Mouse (Mus musculus) gonadal fat pad, adult 2 months (tissue): ENCODE measurements around the gene Ugdh. TPM values are rescaled to one million over a fixed set of nuclear protein-coding genes. Genes with fewer than 3 reads are reported as not detected.

Experiments used
- DNase-seq: peaks from one replicate; pipeline ENCODE4 v3.0.0-alpha.2; 2012; ENCODE audit warnings: low read depth
- polyA plus RNA-seq: library from polyadenylated mRNA; depleted of rRNA; stranded (reverse); fragments of >200 nt; gene quantifications from 2 replicates; pipeline ENCODE4 v1.2.3, GENCODE M21; 2012

Gene Ugdh
- polyA plus RNA-seq, 1 experiment = 17.0 TPM

DNA sequence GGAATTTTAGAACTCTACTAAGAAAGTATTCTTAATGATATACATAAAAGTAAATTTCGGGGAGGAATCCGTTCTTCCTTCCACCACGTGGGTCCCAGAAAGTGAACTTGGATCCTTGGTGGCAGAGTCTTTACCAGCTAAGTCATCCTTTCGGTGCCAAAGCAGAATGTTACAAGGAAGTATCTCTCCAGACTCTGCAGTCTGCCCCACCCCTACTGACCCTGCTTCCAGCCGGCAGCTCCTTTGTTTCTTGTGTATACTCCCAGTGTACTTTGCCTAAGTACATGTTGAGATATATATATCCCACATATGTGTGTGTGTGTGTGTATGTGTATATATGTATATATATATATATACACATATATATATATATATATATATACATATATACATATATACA lies 6.3 kb downstream of the Ugdh start:
- DNase-seq = no peak

DNA sequence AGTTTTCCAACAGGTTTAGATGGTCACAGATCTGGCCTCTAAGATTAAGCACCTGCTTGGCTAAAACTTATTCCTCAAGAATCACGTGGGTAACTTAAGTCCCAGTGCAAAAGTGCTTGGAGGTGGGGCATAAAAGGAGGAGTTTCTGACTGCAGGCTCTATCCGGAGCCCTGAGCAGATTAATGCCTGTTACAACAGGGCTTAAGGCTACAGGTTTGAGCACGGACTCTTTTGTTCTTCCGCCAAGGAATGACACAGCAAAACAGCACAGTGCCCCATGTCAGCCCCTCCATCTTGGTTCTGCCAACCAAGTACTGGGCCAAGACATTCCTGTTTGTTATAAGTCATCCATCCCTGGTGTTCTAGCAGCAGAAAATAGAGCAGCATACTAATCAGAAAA lies 7.4 kb downstream of the Ugdh start:
- no peak for DNase-seq

DNA sequence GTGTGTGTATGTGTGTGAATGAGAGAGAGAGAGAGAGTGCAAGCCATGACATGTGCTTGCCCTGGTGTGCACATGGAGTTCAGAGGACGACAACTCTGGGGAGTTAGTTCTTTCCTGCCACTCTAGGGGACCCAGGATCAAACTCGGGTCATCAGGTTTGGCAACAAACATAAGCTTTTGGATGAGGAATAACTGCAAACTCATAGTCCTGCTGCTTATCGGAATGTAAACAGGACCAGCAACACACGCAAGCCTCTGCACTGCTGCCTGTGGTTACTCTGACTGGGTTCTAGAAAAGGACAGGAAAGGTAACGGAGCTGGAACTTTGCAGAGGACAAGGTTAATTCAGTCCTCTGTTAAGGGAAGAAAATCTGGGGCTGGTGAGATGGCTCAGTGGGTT lies 10.5 kb downstream of the Ugdh start:
- no peak for DNase-seq

DNA sequence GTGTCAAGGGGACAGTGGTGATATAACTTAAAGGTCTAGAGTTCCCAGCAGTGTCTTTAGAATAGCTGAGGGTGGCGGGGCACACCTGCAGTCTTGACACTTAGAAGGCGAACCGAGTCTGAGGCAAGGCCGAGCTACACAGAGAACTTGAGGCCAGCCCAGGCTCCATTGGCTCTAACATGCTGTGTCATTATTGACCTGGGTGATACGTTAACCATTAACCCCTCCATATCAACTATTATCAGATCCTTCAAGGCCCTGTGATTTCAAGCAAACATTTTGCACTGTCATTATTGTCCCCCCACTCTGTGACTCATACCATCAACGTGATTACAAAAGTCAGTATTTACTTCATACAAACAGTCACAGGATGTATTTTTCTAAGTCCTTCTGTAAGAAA lies 11.5 kb downstream of the Ugdh start:
- DNase-seq = no peak

DNA sequence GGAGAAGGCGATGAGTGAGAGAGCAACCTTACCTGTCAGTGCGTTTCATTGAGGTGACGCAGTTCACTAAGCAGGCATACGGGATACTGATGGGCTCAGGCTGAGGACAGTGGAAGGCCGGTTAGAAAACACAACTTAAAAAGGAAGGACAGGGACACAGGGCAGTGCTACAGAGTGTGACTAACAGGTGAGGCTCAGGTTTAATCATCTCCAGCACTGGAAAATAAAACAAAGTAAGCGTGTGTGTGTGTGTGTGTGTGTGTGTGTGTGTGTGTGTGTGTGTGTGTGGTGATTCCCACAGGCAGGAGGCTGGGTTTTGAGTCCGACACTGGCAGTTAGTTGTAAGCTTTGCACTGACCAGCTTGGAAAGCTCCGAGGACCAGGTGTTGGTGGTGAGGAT lies 12.9 kb downstream of the Ugdh start:
- no peak for DNase-seq

DNA sequence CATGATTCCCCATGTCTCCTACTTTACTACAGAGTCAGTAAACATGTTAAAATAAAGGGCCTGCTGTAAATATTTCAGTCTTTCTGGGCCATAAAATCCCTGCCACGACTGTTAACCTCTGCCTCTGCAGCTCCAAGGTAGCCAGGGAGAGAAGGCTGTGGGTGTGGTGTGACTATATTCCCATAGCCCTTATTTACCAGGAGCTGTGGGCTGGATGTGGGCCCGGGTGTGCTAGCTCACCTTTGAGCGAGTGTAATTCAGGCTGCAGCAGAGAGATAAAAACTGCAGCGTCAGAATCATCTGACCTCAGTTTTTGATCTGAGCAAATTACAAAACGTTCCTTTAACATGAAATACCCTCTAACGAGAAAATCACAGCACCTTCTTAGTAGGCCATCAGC lies 14.9 kb downstream of the Ugdh start:
- no peak for DNase-seq

DNA sequence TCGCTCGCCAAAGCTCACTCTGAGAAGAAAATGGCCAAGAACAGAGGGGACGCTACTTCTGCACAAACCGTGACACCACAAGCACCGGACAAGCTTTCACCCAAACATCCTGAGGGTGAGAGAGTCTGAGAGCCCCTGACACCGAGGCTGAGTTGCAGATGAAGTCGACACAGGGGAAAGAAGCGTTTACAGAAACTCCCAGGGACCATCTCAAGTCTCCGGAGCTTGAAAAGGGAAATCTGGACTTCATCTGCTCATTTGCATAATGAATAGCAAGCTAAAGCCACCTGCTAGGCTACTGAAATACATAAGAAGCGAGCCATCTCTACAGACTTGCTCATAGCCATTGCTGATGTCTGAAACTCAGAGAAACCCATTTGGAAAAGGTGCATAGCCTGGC lies 16.6 kb downstream of the Ugdh start:
- no peak for DNase-seq

DNA sequence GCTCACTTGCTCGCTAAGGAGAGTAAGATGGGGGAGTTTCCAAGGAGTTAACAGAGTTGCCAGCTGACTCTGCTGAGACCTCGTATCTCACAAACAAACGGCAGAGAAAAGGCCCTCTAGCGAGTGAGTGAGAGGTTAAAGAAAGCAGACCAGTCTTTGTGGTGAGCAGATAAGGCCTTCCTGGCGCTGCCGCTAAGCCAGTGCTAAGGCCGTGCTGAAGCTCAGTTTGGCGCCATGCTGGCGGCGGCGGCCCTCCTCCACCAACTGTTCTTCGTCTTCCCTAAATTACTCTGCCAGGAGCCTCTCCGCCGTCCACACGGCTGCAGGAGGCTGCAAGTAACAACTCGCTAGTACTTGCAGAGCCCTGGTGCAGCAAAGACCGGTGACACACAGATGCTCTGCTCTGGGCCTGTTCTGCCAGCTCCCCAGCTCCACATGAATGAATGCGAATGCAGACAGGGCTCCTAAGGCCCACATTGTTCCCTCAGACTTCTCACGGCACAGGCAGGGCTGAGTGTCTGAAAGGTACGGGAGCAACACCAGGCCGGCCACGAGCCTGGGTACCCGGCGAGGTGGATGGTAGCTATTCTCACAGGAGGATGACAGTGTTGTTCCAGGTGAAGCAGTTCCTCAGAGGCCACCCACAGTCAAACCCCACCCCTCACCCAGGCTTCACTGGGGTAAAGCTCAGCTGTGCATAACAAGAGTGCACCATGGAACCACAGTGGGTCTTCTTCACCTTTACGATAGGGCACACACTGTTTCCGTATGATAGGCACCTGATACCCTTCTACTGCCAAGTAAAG lies 19.9 kb downstream of the Ugdh start:
- no peak for DNase-seq

DNA sequence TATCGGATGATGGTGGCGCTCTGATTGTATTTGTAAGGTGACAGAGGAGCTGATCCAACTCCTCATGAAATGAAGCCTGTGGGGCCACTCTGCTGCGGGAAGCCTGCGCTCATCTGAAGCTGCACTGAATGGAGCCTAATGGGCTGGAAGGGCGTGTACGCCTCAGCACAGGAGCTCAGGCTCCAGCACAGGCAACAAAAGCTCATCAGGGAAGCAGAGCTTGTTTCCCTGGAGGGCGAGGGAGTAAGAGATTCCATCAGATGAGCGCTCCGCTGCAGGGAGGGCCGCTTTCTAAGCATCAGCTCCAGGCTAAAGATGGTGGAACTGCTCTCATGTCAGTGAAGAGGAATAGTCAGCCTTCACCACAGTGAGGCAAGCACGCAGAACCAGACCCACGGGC lies 27.8 kb downstream of the Ugdh start:
- no peak for DNase-seq

DNA sequence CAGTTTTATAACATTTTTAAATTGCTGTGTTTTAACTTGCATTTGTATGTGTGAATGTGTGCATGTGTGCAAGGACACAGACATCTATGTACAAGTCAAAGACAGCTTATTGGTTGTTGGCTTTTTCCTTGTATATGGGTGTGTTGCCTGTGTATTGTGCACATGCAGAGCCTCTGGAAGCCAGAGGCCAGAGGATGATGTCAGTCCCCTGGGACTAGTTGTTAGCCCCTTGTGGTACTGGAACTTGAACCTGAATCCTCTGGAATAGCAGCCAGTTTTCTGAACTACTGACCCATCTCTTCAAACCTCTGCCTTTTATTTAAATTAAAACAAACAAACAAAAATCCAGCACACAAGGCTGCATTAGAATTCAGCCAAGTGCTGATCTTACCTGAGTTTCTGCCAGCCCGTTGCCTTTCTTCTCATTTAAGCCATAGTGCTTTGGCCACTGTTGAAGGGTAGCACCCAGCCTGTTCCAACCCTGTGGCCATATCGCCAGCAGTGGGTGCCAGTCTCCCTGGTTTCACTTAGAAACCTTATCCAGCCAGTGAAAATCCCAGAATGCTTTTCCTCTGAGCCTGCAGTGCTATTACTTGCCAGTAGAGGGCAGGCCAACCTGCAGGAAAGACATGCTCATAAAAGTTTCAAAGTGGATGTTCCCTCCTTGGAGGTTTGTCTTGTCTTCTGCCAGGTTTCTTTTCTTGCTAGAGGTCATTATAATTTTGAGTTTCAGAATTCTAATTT lies 34.3 kb downstream of the Ugdh start:
- DNase-seq = peak; percentile 26

DNA sequence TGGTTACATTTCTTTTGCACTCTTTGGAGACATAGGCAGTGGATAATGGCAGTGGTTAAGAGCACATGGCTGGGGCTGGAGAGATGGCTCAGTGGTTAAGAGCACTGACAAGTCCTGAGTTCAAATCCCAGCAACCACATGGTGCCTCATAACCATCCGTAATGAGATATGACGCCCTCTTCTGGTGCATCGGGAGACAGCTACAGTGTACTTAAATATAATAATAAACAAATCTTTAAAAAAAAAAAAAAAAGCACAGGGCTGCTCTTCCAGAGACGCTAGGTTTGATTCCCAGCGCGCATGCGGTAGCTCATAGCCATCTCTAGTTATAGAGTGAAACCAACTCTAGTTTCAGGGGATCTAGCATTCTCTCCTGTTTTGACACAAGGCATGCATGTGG lies 41.3 kb downstream of the Ugdh start:
- no peak for DNase-seq

DNA sequence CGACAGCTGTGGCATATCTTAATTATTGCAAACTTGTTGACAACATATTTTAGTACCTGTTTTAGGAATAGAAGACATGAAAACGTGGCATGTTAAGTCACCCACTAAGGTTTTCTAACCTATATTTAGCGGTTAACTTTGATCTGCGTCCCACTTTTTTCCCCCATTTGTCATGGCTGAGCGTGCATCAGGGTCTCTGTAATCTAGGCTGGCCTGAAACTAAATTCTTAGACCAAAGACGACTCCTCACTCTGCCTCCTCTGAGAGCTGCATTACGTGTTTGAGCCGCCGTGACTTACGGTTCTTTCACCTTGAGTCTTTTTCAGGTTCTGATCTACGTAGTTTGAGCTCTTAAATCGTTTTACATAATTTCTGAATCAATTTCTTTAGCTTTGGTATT lies 44.0 kb downstream of the Ugdh start:
- DNase-seq = no peak

DNA sequence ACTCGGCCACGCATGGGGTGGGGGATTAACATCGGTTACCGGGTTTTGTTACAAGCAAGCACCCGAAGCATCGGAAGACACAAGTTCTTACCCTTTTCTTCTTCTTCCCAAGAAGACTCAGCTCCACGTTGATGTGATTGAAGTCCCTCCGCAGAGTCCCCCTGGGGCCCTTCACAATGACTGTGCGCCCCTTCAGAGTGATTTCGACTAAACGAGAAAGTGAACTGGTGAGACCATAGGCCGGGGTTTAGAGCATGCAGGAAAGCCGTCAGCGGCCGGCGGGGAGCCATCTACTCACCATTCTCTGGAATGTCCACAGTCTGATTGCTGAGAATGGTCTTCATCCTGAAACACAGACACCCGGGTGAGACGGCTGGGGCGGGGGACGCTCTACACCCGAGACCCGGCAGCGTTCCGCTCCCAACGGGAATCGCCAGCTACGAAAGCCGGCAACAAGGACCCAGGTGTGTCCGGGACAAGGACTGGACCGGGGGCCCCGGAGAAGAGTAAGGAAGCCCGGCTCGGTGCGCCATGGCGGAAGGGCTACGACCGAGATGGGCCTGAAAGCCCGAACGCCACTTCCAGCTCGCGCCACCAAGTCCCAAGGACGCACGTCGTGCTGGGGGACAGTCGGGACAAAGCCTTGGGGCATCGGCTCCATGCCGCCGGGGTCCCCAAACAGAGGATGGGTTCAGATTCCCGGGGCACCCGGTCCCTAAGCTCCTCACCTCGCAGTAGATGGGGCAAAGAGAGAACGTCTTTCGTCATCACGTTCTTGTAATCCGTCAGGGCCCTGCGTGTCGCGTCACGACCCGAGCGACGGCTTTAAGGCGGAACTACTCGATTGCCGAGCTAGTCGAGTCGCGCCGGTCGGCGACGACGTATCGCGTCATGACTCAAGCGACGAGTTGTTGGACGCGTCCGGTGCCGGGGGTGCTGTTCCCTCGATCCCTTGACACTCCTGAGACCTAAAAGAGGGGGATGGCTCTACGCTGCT lies 44.8 kb downstream of the Ugdh start, which contains the start of the genes Rpl9 and Lias:
Rpl9 (minus strand) TSS at position 797 of the 997 bp plus-strand sequence.
Lias (plus strand) TSS at position 850 of the 997 bp plus-strand sequence.
- DNase-seq = peak; percentile 74

DNA sequence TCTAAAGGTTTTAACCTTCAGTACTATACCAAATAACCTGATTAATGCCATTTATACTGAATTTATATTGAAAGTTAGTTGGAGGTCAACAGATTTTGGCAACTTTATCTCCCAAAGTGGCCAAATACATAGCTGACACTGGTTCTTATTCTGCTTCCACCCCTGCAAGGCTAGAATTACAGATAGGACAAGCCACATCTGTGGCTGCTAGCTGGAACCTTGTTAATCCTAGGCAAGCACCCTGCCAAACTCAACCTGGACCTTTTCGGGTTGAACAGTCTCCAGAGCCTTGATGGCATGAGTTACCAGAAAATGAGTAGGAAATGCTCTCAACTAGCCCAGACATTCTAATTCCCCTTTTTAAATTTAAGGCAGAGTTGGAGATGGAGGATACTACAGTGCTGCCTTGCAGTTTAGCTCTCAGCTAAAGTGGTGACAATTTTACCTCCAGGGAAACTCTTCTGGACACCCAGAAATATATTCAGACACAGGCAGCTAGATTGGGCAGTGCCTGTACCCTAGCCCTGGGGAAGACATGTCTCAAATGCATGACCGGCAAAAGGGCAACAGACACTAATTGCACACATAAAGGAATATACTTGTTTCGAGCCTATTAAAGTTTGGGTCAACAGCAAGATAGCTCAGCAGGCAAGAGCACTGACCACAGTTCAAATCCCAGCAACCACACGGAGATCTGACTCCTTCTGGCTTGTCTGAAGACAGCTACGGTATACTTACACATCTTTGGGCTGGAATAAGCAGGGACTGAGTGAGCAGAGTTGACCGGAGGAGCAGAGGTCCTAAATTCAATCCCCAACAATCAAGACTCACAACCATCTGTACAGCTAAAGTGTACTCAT lies 48.5 kb downstream of the Ugdh start:
- no peak for DNase-seq

DNA sequence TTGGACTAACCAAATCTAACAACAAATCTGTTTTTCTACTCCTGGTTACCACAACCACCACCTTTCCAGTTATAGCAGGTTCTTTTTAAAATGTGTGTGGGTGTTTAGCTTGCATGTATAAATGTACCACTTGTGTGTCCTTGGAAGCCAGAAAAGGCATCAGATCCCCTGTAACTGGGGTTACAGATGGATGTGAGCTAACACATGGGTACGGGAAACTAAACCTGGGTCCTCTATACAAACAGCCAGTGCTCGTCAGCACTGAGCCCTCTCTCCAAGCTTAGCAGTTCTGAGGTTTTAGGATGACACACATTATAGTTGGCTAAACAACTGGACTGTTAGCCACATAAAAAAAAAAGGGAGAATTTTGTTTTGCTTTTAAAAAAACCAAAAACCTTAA lies 50.0 kb downstream of the Ugdh start:
- no peak for DNase-seq

DNA sequence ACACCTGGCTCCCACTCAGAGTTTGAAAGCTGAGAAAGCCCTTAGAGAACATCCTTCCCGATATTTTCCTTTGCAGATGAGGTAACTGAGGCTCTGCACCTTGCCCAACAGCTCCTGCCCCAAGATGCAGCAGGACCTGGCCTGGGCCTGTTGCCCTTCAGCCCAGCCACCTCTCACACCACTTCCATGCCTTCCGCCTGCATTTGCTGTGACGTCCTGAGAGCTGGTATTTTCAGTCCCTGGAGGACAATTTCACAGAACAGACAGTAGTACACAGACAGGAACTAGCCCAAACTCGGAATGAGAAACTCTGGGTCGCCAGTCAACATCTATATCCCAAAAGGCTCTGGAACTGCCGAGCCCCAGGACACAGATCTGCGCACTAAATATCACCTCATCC lies 61.0 kb downstream of the Ugdh start:
- DNase-seq = no peak

DNA sequence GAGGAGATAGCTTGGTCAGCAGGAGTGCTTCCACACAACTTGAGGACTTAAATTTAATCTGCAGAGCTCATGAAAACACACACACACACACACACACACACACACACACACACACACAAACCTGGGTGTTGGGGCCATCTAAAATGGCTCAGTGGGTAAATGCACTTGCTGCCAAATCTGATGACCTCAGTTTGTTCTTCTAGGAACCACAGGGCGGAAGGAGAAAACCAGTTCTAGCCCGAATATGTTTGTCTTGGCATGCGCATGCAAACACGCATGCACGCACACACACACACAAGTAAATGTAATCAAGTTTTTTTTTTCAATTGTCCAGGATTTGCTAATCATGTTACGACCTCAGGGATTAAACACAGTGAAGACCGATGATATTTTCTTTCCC lies 64.2 kb downstream of the Ugdh start:
- no peak for DNase-seq

DNA sequence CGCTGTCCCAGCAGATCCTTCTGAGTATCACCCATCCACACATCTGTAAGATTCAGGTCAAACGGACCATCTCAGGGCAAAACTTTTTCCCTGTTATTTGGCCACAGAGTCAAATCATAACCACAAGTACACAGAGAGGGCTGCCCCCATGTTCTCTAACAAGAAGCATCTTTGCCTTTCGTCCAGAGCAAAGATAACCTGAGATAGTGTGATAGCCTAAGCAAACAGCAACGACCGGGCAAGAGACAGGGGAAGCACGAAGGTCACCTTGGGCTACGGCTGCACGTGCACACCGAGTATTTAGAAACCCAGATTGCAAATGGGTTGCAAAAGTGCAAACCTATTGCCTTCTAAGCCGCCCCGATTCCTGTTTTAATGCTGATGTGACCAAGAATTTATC lies 67.9 kb downstream of the Ugdh start:
- DNase-seq = no peak
